Mouse (Mus musculus): ENCODE results near the gene Hsdl1.

The Hsdl1 gene

DNA sequence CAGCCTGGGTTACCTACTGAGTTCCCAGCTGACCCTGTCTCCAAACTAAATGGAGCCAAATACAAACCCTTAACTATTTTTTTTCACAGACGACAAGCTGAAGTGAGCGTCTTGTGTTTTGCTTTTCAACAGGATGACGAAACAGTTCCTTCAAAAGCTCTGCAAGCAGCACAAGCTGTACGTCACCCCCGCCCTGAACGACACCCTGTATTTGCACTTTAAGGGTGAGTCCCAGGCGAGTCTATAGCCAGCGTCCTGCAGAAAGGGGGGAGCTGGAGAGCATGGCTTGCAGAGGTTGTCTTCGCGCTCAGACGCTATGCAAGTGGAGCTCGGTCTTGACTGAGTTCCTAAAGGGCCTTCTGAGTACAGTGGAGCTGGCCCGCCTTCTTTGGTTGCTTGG lies 4.1 kb upstream of the Hsdl1 start:
- DNase-seq (ENCODE audit: low spot score) = no peak

DNA sequence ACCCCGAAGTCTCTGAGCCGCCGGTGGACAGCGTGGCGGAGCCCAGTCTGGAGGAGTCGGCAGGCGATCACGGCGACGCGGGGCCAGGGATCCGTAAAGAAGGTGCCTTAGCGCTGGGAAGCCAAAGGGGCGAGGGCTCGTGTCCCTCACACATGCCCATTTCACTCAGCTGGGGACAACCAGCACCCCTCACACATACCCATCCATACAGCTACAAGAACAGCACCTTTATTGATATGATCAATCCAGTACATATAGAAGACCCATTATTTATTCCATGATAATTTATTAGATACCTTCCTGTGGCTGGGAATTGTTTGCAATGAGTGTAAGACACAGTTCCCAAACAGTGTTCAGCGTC lies 363 bp upstream of the Hsdl1 start:
- DNase-seq (ENCODE audit: low spot score) = no peak

DNA sequence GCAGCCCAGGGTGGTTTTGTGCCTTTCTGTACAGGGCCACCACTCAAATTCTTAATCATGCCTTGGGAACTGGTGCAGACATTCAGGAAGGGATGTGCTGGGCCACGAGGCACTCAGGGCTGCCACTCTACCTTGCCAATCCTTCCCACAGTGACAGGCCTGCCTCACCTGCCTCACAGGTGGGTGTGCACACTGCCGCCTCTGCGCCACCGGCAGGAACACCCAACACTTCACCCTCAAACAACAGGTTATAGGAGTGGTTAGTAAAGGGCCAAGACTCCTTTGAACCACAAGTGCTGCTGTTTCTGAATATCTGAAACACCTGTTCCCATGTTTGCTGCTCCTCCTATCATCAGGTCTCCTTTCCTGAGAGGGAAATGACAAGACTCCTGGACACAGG lies 2.6 kb downstream of the Hsdl1 start:
- DNase-seq (ENCODE audit: low spot score) = no peak

DNA sequence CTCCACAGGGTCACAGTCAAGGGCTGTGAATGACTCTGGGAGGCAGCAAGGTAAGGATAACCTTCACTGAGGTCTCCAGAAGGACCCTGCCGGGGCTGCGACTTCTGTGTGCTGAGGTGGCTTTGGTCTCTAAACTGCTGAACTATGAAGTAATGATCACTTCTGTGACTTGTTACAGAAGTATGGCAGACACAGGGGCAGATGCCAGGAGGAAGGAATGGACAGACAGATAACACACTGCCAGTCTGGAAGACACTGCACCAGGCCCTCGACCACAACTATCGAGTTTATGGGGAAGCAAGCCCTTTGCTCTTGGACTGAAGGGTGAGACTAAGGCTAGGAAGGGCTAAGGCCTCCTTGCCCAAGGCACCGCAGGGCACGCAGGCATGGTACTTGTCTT lies 3.8 kb downstream of the Hsdl1 start:
- DNase-seq (ENCODE audit: low spot score) = no peak

DNA sequence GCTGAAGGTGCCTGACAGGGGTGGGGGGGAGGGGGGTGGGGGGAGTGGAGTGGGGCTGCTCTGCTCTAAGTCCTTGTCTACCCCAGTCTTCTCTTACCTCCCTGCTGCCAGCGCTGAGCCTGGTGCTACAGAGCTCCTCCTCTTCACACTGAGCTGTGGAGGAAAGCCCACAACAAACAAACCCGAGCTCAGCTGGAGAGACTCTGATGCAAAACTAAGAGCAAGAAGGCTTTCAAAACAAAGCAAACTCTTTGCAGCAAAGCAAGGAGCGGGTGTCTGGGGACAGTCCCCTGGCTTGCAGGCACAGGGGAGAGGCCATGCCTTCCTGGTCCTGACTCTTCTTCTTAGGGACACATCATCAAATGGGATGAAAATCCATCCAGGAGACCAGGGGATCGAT lies 5.1 kb downstream of the Hsdl1 start:
- DNase-seq (ENCODE audit: low spot score) = no peak

DNA sequence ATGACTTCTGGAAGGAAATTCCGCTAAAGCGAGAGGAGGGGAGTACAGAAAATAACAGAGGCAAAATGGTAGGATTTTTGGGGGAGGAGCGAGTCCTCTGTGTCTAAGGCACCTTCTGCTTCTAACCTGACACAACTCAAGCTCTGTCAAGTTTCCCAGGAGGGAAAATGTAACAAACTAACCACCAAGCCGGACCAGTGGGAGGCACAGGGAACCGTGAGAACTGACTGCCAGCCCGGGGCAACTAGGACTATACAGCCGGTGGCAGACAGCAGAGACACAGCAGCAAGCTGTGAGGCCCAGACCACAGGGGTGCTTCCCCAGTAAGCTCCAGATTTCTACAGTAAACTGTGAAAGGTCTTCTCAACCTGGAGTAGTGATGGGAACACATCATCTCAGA lies 6.0 kb downstream of the Hsdl1 start:
- DNase-seq (ENCODE audit: low spot score) = no peak

DNA sequence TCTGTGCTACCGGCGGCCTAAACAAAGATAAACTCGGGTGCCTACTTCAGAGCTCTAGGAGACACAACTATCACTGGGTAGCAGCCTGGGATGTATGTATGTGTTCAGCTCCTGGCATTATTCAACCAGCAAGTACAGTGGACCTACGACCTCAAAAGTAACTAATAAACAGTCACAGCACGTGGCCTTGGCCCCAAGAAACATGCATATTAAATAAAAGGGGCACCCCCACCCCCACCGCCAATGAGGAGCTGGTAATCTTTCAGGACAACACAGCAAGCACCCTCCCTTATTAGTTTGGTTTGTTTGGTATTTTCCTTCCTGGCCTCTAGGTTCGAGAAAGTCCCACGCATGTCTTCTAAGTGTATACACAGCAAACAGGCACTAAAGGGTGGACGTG lies 6.7 kb downstream of the Hsdl1 start:
- no peak for DNase-seq (ENCODE audit: low spot score)

GRCm38 (mm10) chr8:119566367-119566766 lies 8.6 kb downstream of the Hsdl1 start:
- DNase-seq (ENCODE audit: low spot score) = no peak

GRCm38 (mm10) chr8:119563849-119564251 lies 11.1 kb downstream of the Hsdl1 start:
- DNase-seq (ENCODE audit: low spot score) = no peak

DNA sequence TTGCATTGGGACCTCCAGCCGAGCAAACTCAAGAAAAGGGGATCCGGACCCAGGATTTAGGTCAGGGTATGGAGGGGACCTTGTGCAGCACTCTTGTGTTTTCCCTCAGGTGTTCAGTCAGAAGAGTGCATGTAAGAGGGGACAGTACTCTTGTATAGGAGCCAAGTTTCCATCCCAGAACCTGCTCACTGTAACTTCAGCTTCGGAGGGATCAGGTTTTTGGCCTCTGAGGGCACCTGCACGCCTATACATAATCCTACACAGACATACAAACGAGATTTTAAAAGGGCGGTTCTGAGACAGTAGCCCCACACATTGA lies 15.6 kb downstream of the Hsdl1 start:
- no peak for DNase-seq (ENCODE audit: low spot score)

DNA sequence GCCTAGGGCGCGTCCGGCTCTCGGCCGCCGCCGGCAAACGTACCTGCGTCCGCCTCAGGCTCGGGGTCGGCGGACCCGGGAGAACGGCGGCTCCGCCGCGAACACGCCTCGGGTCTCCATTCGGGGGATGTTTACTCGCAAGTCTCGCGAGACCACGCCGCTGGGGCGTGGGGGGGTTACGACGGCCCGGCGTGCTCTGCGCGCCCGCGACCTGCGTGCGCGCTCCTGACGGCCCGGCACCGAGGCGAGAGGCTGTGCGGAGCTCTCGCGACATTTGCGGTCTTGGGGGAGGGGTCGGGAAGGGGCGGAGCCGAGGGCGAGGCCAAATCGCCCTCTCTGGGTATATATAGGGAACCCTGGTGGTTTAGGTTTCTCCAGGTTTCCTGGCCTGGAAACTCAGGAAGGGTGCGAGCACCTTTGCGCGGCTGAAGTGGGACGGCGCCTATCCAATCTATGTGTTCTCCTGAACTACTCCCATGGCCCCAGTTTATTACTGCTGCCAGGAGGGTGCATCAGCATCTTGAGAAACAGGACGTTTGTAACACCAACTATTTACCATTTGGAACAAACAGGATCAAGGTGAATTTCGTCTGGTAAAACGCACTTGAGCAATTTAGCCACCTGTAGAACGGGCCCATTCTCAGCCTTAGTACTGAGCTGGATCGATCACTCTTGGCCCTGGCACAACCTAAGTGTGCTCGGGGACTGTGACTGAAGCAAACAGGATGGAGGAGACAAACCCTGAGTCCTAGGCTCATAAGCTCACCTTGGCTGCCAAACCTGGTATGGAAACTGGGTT lies 16.2 kb downstream of the Hsdl1 start, which contains the start of gene Mbtps1:
Gene Mbtps1, minus strand, starts transcription at position 133 of the 799 bp plus-strand sequence.
- peak; percentile 98 for DNase-seq (ENCODE audit: low spot score)

GRCm38 (mm10) chr8:119557821-119558602 lies 17.0 kb downstream of the Hsdl1 start:
- peak; percentile 83 for DNase-seq (ENCODE audit: low spot score)

DNA sequence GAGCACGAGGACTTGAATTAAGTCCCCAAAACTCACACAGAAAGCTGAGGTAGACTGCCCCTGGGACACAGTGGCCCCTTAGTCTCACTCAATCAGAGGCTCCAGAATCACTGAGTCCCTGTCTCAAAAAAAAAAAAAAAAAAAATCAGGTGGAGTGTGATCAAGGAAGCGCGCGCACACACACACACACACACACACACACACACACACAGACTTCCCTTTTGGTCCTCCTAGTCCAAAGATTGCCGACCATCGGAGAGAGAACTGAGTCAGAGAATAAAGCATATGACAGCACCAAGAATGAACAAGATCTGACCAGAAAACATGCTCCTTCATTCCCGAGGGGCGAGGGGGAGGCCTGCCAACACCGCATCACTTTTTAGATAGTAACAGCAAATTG lies 17.9 kb downstream of the Hsdl1 start:
- DNase-seq (ENCODE audit: low spot score) = no peak

DNA sequence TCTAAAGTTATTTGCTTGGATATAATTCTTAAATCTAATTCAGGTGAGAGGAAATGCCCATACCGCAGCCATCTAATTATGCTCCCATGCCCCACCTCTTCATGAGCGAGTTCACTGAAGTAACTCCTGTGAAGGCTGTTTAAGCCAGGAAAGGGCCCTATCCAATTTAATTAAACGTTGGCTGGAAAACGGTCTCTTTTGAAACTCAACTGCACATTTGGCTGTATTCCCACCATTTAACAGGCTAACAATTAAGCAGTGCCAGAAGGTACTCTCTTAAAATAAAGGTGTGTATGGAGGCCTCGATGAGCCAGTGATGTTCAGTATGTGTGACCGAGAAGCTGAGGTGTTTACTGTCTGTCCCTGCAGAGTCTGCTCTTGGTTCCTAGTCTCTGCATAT lies 19.1 kb downstream of the Hsdl1 start:
- DNase-seq (ENCODE audit: low spot score) = no peak

DNA sequence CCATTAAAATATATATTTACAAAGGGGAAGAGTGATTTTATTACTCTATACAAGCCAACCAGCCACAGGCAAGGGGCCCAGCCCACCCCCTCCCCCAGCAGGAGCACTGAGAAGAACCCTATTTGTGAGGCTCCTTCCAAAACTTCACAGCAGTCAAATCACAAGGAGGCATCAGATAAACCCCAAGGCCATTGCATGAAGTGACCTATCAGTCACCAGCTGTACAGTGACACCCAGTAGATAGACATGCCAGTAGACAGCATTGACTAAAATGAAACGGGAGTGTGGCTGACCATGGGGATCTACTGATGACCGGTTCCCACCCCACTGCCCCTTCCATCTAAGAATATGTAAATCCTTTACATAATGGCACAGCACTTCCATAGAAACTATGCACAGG lies 22.0 kb downstream of the Hsdl1 start:
- no peak for DNase-seq (ENCODE audit: low spot score)

DNA sequence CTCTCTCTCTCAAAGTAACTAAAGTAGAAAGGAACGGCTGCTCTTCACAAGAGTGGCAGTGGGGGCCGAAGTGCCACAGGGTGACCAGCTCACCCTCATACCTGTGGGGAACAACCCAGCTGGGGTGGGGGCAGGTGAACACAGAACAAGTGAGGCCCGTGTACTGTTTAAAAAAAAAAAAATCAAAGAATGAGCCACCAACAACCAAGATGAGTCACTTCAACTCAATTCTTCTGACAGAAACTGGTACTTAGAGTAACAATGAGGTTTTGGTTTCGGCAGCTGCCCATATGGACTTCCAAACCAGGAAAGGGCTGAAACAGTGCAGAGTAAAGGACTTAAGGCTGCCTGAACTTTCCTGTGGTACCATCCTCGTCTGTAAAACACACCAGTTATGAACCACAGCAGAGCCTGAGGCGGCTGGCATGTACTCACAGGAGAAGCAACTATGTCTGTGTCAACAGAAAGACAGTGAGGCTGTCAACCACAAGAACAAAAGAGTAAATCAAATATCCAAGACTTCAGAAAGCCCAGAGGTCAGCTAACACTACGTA lies 26.3 kb downstream of the Hsdl1 start:
- DNase-seq (ENCODE audit: low spot score) = no peak

GRCm38 (mm10) chr8:119547019-119547691 lies 27.8 kb downstream of the Hsdl1 start:
- DNase-seq (ENCODE audit: low spot score) = no peak

DNA sequence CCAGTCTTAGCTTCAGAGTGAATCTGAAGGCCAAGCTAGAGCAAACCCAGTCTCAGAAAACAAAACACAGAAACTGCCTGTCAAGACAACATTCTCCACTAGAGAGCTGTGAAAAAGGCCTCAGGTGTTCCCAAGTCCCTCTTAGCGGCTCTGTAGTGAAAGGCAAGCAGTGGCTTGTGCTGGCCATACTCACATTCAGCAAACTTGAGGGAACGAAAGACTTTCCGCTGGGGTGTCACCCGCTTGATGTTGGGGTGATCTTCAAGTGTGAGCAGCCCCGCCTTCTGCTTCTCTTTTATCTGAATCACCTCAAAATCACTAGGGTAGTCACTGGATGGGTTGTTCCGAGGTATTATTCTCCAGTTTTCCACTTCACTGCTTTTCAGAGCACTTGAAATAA lies 29.2 kb downstream of the Hsdl1 start:
- no peak for DNase-seq (ENCODE audit: low spot score)

DNA sequence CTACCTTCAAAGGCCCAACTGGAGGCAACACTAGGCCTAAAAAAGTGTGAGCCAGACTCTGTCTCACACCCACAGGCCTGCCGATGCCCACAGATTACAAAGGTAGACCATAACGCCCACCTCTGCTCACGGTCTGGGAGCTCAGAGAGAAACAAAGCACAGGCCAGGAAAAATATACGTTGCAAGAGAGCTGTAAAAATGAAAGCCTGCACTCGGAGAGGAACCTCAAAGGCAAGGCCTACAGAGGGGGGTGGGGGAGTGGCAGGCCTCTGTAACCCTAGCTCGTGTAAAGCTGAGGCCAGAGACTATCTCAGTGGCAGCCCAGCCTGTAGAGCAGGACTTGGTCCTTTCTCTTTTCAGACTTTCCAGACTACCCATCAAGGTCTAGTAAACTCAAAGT lies 29.8 kb downstream of the Hsdl1 start:
- no peak for DNase-seq (ENCODE audit: low spot score)

DNA sequence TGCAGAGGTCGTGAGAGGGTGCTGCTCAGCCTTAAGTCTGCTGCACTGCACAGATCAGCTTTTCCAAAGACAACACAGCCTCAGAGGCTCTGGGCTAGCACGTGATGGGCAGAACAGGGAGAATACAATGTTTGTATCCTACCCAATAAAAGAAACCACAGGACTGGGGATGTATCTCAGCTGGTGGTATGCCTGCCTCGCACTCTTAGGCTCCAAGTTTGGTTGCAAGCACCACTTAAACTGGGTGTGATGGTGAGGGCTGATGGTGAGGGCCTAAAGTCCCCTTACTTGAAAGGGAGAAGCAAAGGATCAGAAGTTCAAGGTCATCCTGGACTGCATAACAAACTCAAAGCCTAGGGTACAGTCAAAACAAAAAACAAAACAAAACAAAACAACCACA lies 30.4 kb downstream of the Hsdl1 start:
- DNase-seq (ENCODE audit: low spot score) = no peak

DNA sequence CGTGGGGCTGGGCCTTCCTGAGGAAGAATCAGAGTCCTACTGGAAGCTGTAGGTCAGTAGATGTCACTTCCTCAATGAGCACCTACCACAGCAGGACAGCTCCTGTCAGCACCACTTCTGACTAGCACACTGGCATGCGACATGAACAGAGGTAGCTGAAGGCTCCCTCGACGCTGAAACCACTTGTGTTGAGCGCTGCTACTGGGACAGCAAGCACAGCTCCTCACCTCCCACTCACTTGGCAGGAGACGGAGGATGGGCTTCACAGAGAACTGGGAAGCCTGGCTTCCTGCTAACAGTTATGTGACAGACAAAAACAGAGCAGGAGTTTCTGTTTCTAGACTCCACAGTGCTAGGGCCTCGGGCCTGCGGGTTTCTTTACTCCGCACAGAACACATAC lies 43.0 kb downstream of the Hsdl1 start:
- no peak for DNase-seq (ENCODE audit: low spot score)

GRCm38 (mm10) chr8:119531397-119531796 lies 43.6 kb downstream of the Hsdl1 start:
- DNase-seq (ENCODE audit: low spot score) = no peak

DNA sequence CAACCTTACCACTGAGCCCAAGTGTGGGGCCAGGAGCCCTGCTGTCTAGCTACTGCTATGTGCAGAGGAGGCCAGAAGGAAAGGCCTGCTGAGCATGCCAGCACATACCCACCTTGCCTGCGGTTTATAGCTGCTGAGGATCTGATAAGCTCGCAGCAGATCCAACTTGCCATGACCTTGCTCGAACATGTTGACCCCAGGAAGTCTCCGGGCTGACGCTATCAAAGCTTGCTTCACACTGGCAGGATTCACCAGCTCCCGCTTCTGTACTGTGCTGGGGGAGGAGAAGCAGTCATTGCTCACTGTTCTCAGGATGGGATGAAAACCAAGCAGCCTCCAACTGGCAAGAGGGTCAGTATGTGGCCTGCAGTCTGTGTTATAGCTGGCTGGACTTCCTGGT lies 44.0 kb downstream of the Hsdl1 start:
- DNase-seq (ENCODE audit: low spot score) = peak; percentile 30
